Mouse (Mus musculus) embryonic facial prominence, embryonic 11.5 days (tissue): ENCODE data around the gene Gstt2. TPM values are rescaled to one million over a fixed set of nuclear protein-coding genes. Genes with fewer than 3 reads are reported as not detected.
"Not testable (repeated sequence)": the region's sequence is repeated elsewhere in the genome, so short reads cannot be mapped to it uniquely, and the experiment has no call there.

ENCODE experiments used
- ATAC-seq: fragments of 200-750 bp; cut with Nextera tagmentation; replicated peaks from 2 replicates; pipeline ENCODE4 v1.8.0; 2017; ENCODE audit warnings: low read depth; ENCODE audit not compliant: insufficient number of reproducible peaks, low FRiP score, low TSS enrichment
- DNase-seq: peaks from one replicate; pipeline ENCODE4 v3.0.0-alpha.2; 2015; ENCODE audit warnings: low spot score
- H3K27ac ChIP-seq: fragments of 300-500 bp; sonication (generic); replicated peaks from 2 replicates; pipeline ENCODE4 v1.5.1; 2014; ENCODE audit warnings: mild to moderate bottlenecking, low read depth, low read length, control low read depth
- H3K27me3 ChIP-seq: fragments of 300-500 bp; sonication (generic); 2 replicates; pipeline ENCODE4 v1.6.1; 2014; ENCODE audit warnings: mild to moderate bottlenecking, low read length, moderate library complexity, mixed read lengths; ENCODE audit not compliant: control insufficient read depth, insufficient read depth
- H3K36me3 ChIP-seq: fragments of 300-500 bp; sonication (generic); replicated peaks from 2 replicates; pipeline ENCODE4 v1.6.1; 2014; ENCODE audit warnings: low read depth, mild to moderate bottlenecking, low read length, moderate library complexity, mixed read lengths; ENCODE audit not compliant: control insufficient read depth, insufficient read depth
- H3K4me1 ChIP-seq: fragments of 300-500 bp; sonication (generic); 2 replicates; pipeline ENCODE4 v1.6.1; 2014; ENCODE audit warnings: low read length, mixed read lengths; ENCODE audit not compliant: control insufficient read depth, insufficient read depth
- H3K4me2 ChIP-seq: fragments of 300-500 bp; sonication (generic); 2 replicates; pipeline ENCODE4 v1.6.1; 2014; ENCODE audit warnings: low read depth, mild to moderate bottlenecking, control low read depth, low read length, moderate library complexity
- H3K4me3 ChIP-seq: fragments of 300-500 bp; sonication (generic); 2 replicates; pipeline ENCODE4 v1.5.1; 2014; ENCODE audit warnings: low read depth, low read length, control low read depth
- H3K9ac ChIP-seq: fragments of 300-500 bp; sonication (generic); replicated peaks from 2 replicates; pipeline ENCODE4 v1.6.1; 2014; ENCODE audit warnings: mild to moderate bottlenecking, control low read depth, low read length
- H3K9me3 ChIP-seq: fragments of 300-500 bp; sonication (generic); replicated peaks from 2 replicates; pipeline ENCODE4 v1.6.1; 2016; ENCODE audit warnings: mild to moderate bottlenecking, low read length, inconsistent platforms, mixed read lengths; ENCODE audit not compliant: control insufficient read depth
- WGBS: fragments of 180-500 bp; shearing (Covaris S2); extraction: QIAGEN DNeasy Blood & Tissue Kit; methylation state at CpG from one replicate; pipeline ENCODE4 v1.1.7; 2014; 5-methylcytosine and 5-hydroxymethylcytosine counted together
- polyA plus RNA-seq: library from polyadenylated mRNA; unstranded; fragments of >200 nt; fragmentation: Nextera tagmentation; extraction: Ambion mirVana; gene quantifications from 2 replicates; pipeline ENCODE4 v1.2.1, GENCODE M21; 2014

Gstt2 gene
- polyA plus RNA-seq, 1 experiment from 2014 or later: 8.8 TPM

- ATAC-seq (no peak), DNase-seq (no peak)
- no peak overlapping the region for H3K4me3 ChIP-seq
- no peak overlapping the region for H3K9ac ChIP-seq
- no peaks in the 10 kb centered on the region; the same call in 1 of the 2 replicates for H3K4me1 ChIP-seq
- no peak overlapping the region for H3K27ac ChIP-seq
- no peaks in the 10 kb centered on the region for H3K9me3 ChIP-seq
- no peaks in the 10 kb centered on the region for H3K36me3 ChIP-seq
- H3K4me2 ChIP-seq: no peak overlapping the region
- 90% methylated on average over 3 of the region's 3 CpGs for WGBS
- no peaks in the 10 kb centered on the region for H3K27me3 ChIP-seq
Measured at GRCm38 (mm10) chr10:75878836-75879235, 41.6 kb upstream of the Gstt2 start.

DNA sequence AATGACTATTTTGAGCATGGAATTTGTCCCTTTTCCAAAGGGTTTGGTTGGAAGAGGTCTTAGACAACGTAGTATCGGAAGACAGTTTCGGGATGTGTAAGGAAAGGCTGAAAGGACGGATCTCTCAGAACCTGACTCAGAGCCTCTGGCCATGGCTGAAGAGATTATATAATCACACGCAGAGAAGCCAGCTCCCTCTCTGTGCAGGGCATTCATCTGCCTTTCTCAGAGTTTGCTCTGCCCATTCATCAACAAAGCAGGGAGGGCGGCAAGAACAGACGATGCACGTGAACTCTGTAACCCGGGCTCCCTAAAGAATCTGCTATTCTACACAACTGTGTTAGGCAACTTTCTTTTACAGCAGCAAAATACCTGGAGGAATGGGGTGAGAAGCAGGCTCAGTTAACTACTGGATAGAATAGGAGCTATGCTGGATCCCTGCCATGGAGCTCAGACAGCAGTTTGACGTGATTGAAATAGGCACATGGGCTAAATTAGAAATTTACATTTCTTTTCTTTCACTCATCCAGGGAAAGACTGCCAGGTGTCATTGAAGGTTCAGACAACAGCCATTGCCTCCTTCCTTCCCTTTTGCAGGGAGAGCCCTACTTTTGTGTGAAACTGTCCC is 36.4 kb upstream of the Gstt2 start:
- Histone ChIP-seq H3K9ac (peak overlapping the region; percentile 51), H3K4me2 (peak overlapping the region; percentile 50), H3K4me1 (no peaks in the 10 kb centered on the region), H3K9me3 (no peaks in the 10 kb centered on the region), H3K36me3 (no peaks in the 10 kb centered on the region), H3K27ac (peak overlapping the region; percentile 7; the same call in 1 of the 2 replicates), H3K4me3 (peak overlapping the region; percentile 25; the same call in 1 of the 2 replicates), H3K27me3 (no peaks in the 10 kb centered on the region)
- ATAC-seq: no peak
- WGBS: 23% methylated on average over 10 of the region's 10 CpGs
- no peak for DNase-seq

DNA sequence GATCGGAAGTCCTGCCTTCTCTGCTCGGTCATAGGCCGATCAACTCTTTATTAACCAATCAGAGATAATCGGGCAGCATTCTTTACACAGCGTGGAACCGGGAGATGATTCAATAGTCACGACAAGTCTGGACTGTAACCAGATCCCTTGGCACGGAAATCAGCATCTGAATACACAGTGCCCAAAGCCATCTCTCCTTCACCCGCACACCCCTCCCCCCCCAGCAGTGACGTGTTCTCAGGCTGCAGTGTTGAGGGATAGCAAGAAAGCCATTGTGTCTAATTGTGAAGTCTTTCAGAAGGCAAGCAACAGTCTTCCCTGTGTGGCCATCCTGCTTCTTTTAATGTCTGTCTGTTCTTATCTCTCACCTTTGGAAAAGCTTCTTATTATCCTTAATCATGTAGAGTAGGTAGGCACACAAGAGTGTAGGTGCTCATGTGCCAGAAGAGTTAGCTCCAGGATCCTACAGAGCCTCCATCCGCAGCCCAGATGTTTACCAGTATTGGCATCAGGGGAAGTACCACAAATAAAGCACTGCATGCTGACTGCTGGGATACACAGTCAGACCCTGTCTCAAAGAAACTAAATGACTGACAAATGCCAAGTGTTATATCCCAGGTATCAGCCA is 35.8 kb upstream of the Gstt2 start:
- H3K4me3 ChIP-seq: peak overlapping the region; percentile 25
- no peaks in the 10 kb centered on the region for H3K27me3 ChIP-seq
- WGBS: 2% methylated on average over 11 of the region's 11 CpGs
- H3K9ac ChIP-seq: peak overlapping the region; percentile 51
- peak overlapping the region; percentile 50 for H3K4me2 ChIP-seq
- H3K4me1 ChIP-seq: no peaks in the 10 kb centered on the region
- H3K9me3 ChIP-seq: no peaks in the 10 kb centered on the region
- H3K27ac ChIP-seq: peak overlapping the region; percentile 7; the same call in 1 of the 2 replicates
- ATAC-seq (peak; percentile 98), DNase-seq (peak; percentile 90)
- no peaks in the 10 kb centered on the region for H3K36me3 ChIP-seq

- Histone ChIP-seq H3K4me2 (peak overlapping the region; percentile 50), H3K9me3 (no peaks in the 10 kb centered on the region), H3K4me1 (no peaks in the 10 kb centered on the region), H3K4me3 (peak overlapping the region; percentile 25), H3K27me3 (no peaks in the 10 kb centered on the region), H3K36me3 (no peaks in the 10 kb centered on the region), H3K9ac (peak overlapping the region; percentile 43), H3K27ac (no peak overlapping the region)
- 35% methylated on average over 10 of the region's 10 CpGs for WGBS
- DNase-seq (no peak), ATAC-seq (no peak)
Measured at GRCm38 (mm10) chr10:75872025-75872914, 35.0 kb upstream of the Gstt2 start.

DNA sequence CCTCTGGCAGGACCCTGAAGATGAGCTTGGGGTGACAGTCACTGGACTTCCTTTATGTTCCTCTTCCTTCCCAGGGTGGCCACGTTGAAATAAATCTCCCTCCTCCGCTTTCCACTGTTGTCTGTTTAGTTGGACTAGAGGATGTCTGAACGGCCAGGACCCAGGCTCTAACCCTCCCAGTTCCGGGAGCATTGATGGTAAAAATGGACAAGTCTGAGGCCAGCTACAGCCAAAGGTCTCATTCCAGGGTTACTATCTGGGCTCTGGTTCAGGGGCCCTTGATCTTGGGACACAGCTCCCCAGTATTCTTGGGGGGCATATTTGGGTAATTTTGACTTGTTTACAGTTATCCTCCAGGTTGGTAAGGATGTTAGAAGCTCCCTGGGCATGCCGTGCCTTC is 24.4 kb upstream of the Gstt2 start:
- no peak overlapping the region for H3K4me3 ChIP-seq
- H3K9me3 ChIP-seq: no peaks in the 10 kb centered on the region
- H3K36me3 ChIP-seq: peaks cover 3% of the 10 kb centered on the region; the same call in 1 of the 2 replicates
- H3K27me3 ChIP-seq: no peaks in the 10 kb centered on the region
- no peak overlapping the region for H3K9ac ChIP-seq
- no peaks in the 10 kb centered on the region; the same call in 1 of the 2 replicates for H3K4me1 ChIP-seq
- no peak overlapping the region for H3K4me2 ChIP-seq
- 70% methylated on average over 5 of the region's 5 CpGs for WGBS
- H3K27ac ChIP-seq: no peak overlapping the region
- DNase-seq (no peak), ATAC-seq (no peak)

DNA sequence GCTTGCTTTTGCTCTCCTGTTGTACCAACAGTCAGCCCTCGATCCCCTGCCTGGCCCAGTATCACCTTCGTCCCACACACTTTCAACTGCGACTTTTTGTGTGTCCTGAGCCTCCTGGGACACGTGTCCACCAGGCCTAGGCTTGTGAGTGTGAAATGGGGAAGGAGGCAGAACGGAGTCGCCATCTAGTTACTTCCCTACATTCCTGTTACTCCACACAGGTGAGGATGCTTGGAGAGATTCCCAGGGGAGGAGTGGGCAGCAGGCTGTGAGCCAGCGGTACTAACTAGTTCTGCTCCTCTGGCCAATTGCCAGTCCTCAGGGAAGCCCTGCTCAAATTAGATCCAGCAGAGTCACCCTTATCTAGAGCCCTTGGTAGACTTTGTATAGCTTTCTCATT is 23.5 kb upstream of the Gstt2 start:
- Histone ChIP-seq H3K4me1 (no peaks in the 10 kb centered on the region; the same call in 1 of the 2 replicates), H3K4me3 (no peak overlapping the region), H3K27me3 (no peaks in the 10 kb centered on the region), H3K36me3 (peaks cover 3% of the 10 kb centered on the region; the same call in 1 of the 2 replicates), H3K27ac (no peak overlapping the region; the same call in 1 of the 2 replicates), H3K9ac (peak overlapping the region; percentile 83), H3K4me2 (no peak overlapping the region), H3K9me3 (no peaks in the 10 kb centered on the region)
- WGBS: 32% methylated on average over 7 of the region's 7 CpGs
- ATAC-seq: no peak
- DNase-seq: no peak

- peak within 1 kb of the TSS; percentile 83 for H3K9ac ChIP-seq
- not testable (repeated sequence) for H3K36me3 ChIP-seq, H3K27me3 ChIP-seq, H3K9me3 ChIP-seq, H3K4me1 ChIP-seq
- DNase-seq: peak; percentile 95
- H3K27ac ChIP-seq: peak within 1 kb of the TSS; percentile 86
- H3K4me3 ChIP-seq: peak within 1 kb of the TSS; percentile 72
- H3K4me2 ChIP-seq: peak within 1 kb of the TSS; percentile 68
- peak; percentile 95 for ATAC-seq
- WGBS: under 1% methylated on average over 33 of the region's 46 CpGs
Measured at GRCm38 (mm10) chr10:75859786-75860470, 22.7 kb upstream of the Gstt2 start, which contains the start of gene Mif. TSS of gene Mif (minus strand) at chr10:75860240.
